Mouse (Mus musculus) bone marrow, adult 2 months (tissue): ENCODE measurements around the gene Cntn1.

Source experiments
- CTCF ChIP-seq: fragments of 200-500 bp; IDR thresholded peaks from 2 replicates; pipeline ENCODE4 v1.5.1; 2011; ENCODE audit warnings: low read length, control low read depth; ENCODE audit not compliant: control insufficient read depth, insufficient read depth
- POLR2A ChIP-seq: fragments of 200-500 bp; IDR thresholded peaks from 2 replicates; pipeline ENCODE4 v1.6.1; 2011; ENCODE audit warnings: low read depth, mild to moderate bottlenecking, control low read depth, low read length, borderline replicate concordance; ENCODE audit not compliant: control insufficient read depth

DNA sequence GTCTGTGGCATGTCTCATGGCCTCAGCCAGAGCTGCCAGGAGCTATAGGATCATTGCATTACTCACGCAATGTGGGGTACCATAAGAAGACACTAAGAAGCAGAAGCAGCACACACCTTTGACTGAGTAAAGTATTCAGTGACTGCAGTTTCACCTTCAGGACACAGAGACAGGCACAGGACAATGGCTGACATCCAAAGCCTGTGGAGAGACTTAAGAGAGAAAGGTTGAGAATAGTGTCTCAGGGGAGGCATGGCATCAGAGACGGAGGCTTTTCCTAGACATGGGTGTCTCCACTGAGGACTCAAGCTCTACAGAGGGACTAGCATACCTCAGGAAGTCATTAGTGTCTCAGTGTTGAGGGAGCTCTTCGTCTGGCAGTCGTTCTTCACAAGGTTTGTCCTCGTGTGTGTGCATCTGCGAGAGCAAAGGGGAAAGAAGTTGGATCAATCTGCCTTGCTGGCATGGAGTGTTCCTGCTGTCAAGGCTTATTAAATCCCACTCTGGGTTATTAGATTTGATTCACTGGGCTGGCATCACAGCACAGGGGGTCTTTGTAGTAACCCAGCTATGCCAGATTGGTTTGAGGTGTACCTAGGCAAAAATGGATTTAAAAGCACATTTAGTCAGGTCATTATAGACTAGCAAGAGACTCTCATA is 149.5 kb downstream of the Cntn1 start:
- TF ChIP-seq CTCF (no peak), POLR2A (no peak)
